Comparison of ENCODE assay signal across 12 mouse cellular contexts in genomic region chr14:120307963-120308362, GRCm38 (mm10). TPM values are rescaled to one million over a fixed set of nuclear protein-coding genes. Genes with fewer than 3 reads are reported as not detected.
DNase-seq lines count a peak whose midpoint lies in the region; ATAC-seq and TF ChIP-seq lines count a peak whose summit lies in the region.
"Had no signal": no experiment of that assay in that cellular context is flagged by ENCODE, and none has a peak within 500 bp of the region (broad histone marks: within the 10 kb centered on the region; RNA-seq: fewer than 3 reads in every experiment).

No protein-coding gene starts in this region.

- peak overlapping the region; percentile 74 for H3ac ChIP-seq in C2C12 (ENCODE audit: control insufficient read depth, insufficient read length, low read depth)

- peak; percentile 87 for ATAC-seq in Patski
- peak; percentile 15; the same call in 1 of the 2 replicates for ATAC-seq in heart, embryonic 16.5 days (replicated peaks; ENCODE audit: extremely low read depth, insufficient read depth, low FRiP score)
- ATAC-seq: forebrain, embryonic 13.5 days; hindbrain, embryonic 16.5 days had no signal

- no peaks in the 10 kb centered on the region for H3K36me3 ChIP-seq in kidney, adult 2 months (ENCODE audit: control insufficient read depth, insufficient read depth, low read length)
- peaks cover 33% of the 10 kb centered on the region for H3K36me3 ChIP-seq in C2C12 (ENCODE audit: control insufficient read depth, insufficient read depth)
- no peaks in the 10 kb centered on the region for H3K36me3 ChIP-seq in heart, embryonic 16.5 days (ENCODE audit: control insufficient read depth, insufficient read depth)
- H3K36me3 ChIP-seq in thymus, adult 2 months (ENCODE audit: control insufficient read depth, insufficient read depth, low read length) = no peaks in the 10 kb centered on the region

- no peaks in the 10 kb centered on the region for H3K27me3 ChIP-seq in kidney, adult 2 months (replicated peaks; ENCODE audit: control insufficient read depth, insufficient read depth, low read length)
- no peaks in the 10 kb centered on the region for H3K27me3 ChIP-seq in C2C12 (ENCODE audit: control insufficient read depth, insufficient read depth, insufficient read length)
- no peaks in the 10 kb centered on the region for H3K27me3 ChIP-seq in Patski
- no peaks in the 10 kb centered on the region for H3K27me3 ChIP-seq in heart, embryonic 16.5 days (ENCODE audit: control insufficient read depth, insufficient read depth, low read length)
- no peaks in the 10 kb centered on the region for H3K27me3 ChIP-seq in thymus, adult 2 months (ENCODE audit: control insufficient read depth, insufficient read depth, low read length)
- H3K27me3 ChIP-seq: forebrain, embryonic 13.5 days had no signal

- H3K4me2 ChIP-seq in heart, embryonic 16.5 days (ENCODE audit: low read depth, low read length) = peak overlapping the region; percentile 36; the same call in 1 of the 2 replicates
- H3K4me2 ChIP-seq: forebrain, embryonic 13.5 days; midbrain, embryonic 11.5 days had no signal

- H3K27ac ChIP-seq in kidney, adult 2 months (ENCODE audit: insufficient read depth, low read depth, low read length) = 0 out of 2 replicates have a peak overlapping the region, but pooled peaks have one; percentile 28
- peak overlapping the region; percentile 74 for H3K27ac ChIP-seq in heart, embryonic 16.5 days (ENCODE audit: low read length)
- no peak overlapping the region for H3K27ac ChIP-seq in thymus, adult 2 months (ENCODE audit: control insufficient read depth, insufficient read depth, low read length)
- H3K27ac ChIP-seq: forebrain, embryonic 13.5 days had no signal

- peaks cover 99% of the 10 kb centered on the region for H3K79me2 ChIP-seq in C2C12 (ENCODE audit: control insufficient read depth, insufficient read depth)

- TF ChIP-seq POLR2A in kidney, adult 2 months (IDR thresholded peaks at IDR 0.05; ENCODE audit: low read depth, low read length) = no peak
- TF ChIP-seq POLR2A in thymus, adult 2 months (IDR thresholded peaks at IDR 0.05; ENCODE audit: control insufficient read depth, extremely low read depth, insufficient read depth, low read length, poor library complexity) = no peak

- no peaks in the 10 kb centered on the region for H3K9me3 ChIP-seq in heart, embryonic 16.5 days (replicated peaks; ENCODE audit: control insufficient read depth, low read length)
- H3K9me3 ChIP-seq: forebrain, embryonic 13.5 days had no signal

- CTCF ChIA-PET in Patski (lab: Charles Lee) = interaction anchor here (1.0 to 1.2 kb wide), 2 partner anchors 41 to 44 kb away, joined by 4 read pairs; no protein-coding TSS in a partner anchor

- H3K4me3 ChIP-seq in kidney, adult 2 months (ENCODE audit: insufficient read depth, low read depth, low read length) = no peak overlapping the region
- H3K4me3 ChIP-seq in C2C12 (ENCODE audit: insufficient read depth, poor library complexity, severe bottlenecking) = peak overlapping the region; percentile 42
- no peak overlapping the region for H3K4me3 ChIP-seq in heart, embryonic 16.5 days (ENCODE audit: low read length)
- no peak overlapping the region for H3K4me3 ChIP-seq in thymus, adult 2 months (ENCODE audit: control insufficient read depth, insufficient read depth, low read length)
- H3K4me3 ChIP-seq: forebrain, embryonic 13.5 days had no signal

- peaks cover 16% of the 10 kb centered on the region for H3K4me1 ChIP-seq in kidney, adult 2 months (ENCODE audit: control insufficient read depth, insufficient read depth, low read length)
- H3K4me1 ChIP-seq in heart, embryonic 16.5 days (ENCODE audit: control insufficient read depth, insufficient read depth, low read length) = peaks cover 76% of the 10 kb centered on the region
- peaks cover 27% of the 10 kb centered on the region for H3K4me1 ChIP-seq in thymus, adult 2 months (replicated peaks; ENCODE audit: control insufficient read depth, insufficient read depth, low read length)

- TF ChIP-seq CTCF in kidney, adult 2 months (conservative IDR thresholded peaks at IDR 0.05; ENCODE audit: insufficient read depth, insufficient read length, low read depth, low read length) = no peak
- TF ChIP-seq CTCF in C2C12 (IDR thresholded peaks at IDR 0.05; ENCODE audit: control insufficient read depth, insufficient read depth, insufficient read length) (no peak), Patski (IDR thresholded peaks at IDR 0.05) (no peak)
- TF ChIP-seq CTCF in thymus, adult 2 months (IDR thresholded peaks at IDR 0.05; ENCODE audit: borderline replicate concordance, control insufficient read depth, extremely low read depth, insufficient read depth, low read length, poor library complexity) = no peak

- H3K9ac ChIP-seq in heart, embryonic 16.5 days (ENCODE audit: low read length) = peak overlapping the region; percentile 21; the same call in 1 of the 2 replicates
- H3K9ac ChIP-seq: forebrain, embryonic 13.5 days had no signal

- peaks cover 76% of the 10 kb centered on the region for H3K79me3 ChIP-seq in C2C12 (ENCODE audit: low read depth)

- in situ Hi-C loops in Patski (cut with MboI; ENCODE audit: low pct_unique_long_range_greater_than_20kb) = no loop called here

- POLR2A ChIA-PET in Patski (lab: Charles Lee) = interaction anchor here (0.6 to 0.8 kb wide), 3 partner anchors 10 to 75 kb away, joined by 3 to 4 read pairs (median 3); no protein-coding TSS in a partner anchor

- 41% methylated on average over 4 of the region's 4 CpGs for WGBS in kidney, adult 2 months
- WGBS in heart, embryonic 16.5 days = 17% methylated on average over 4 of the region's 4 CpGs
- 89% methylated on average over 4 of the region's 4 CpGs for WGBS in thymus, adult 2 months

- DNase-seq in kidney, adult 2 months = no peak
- no peak for DNase-seq in kidney, adult 8-10 months
- DNase-seq in Patski (ENCODE audit: low read depth, low spot score) = peak; percentile 55
- no peak for DNase-seq in thymus, adult 2 months
- DNase-seq in spleen, postnatal 4 days (ENCODE audit: low spot score in 2 of 2) = no peak
- no peak for DNase-seq in layer of hippocampus, adult 11-12 months (ENCODE audit: low spot score)
- DNase-seq: cerebellum, postnatal 10 days had no signal

TF ChIP-seq in C2C12, 6 proteins besides CTCF, POLR2A, EP300 and RAD21:
- TF ChIP-seq MYOD1 (IDR thresholded peaks at IDR 0.05; ENCODE audit: control insufficient read depth, insufficient read length, low read depth) (peak; percentile 85), USF1 (IDR thresholded peaks at IDR 0.05; ENCODE audit: low read depth) (peak; percentile 85), FOSL1 (IDR thresholded peaks at IDR 0.05; ENCODE audit: insufficient read depth, low read length, poor library complexity, severe bottlenecking) (peak; percentile 81), MAX (IDR thresholded peaks at IDR 0.05) (peak; percentile 16), MYOG (IDR thresholded peaks at IDR 0.05; ENCODE audit: control insufficient read depth, extremely low read depth, insufficient read length) (no peak), CEBPB (IDR thresholded peaks at IDR 0.05; ENCODE audit: low read depth) (no peak)
TF ChIP-seq in C2C12: peak in this region for 4.

RNA-seq across cellular contexts. Expression of gene Mbnl2, which starts 32.5 kb away (rescaled TPM):
- polyA plus RNA-seq in kidney, adult 2 months (2012; rRNA removed) = 50.0 and 53.9 TPM in 2 replicates
- polyA plus RNA-seq in C2C12 (2012; fragmentation: generic; extraction: Trizol) (42.1 TPM), Patski (2021) (132 TPM)
- polyA plus RNA-seq in heart, embryonic 16.5 days (2015; fragmentation: Nextera tagmentation; extraction: Ambion mirVana) = 129 and 142 TPM in 2 replicates
- 58.9 and 64.4 TPM in 2 replicates for polyA plus RNA-seq in thymus, adult 2 months (2012; rRNA removed)
